In genomic region chr7:113986406-113987134, GRCm38 (mm10) we compare ENCODE assay signal across 17 mouse cellular contexts.
DNase-seq lines count a peak whose midpoint lies in the region; ATAC-seq lines count a peak whose summit lies in the region.
"Had no signal": no experiment of that assay in that cellular context is flagged by ENCODE, and none has a peak within 500 bp of the region (broad histone marks: within the 10 kb centered on the region; RNA-seq: fewer than 3 reads in every experiment).

No protein-coding gene starts in this region.

- ATAC-seq in forebrain, embryonic 15.5 days (replicated peaks): peak; percentile 32; the same call in 1 of the 2 replicates
- no peak for ATAC-seq in forebrain, embryonic 11.5 days (replicated peaks; ENCODE audit: low FRiP score)
- no peak for ATAC-seq in kidney, embryonic 15.5 days (replicated peaks; ENCODE audit: low FRiP score)
- ATAC-seq: Patski had no signal

- peaks cover 5% of the 10 kb centered on the region for H3K4me1 ChIP-seq in forebrain, embryonic 15.5 days
- no peaks in the 10 kb centered on the region for H3K4me1 ChIP-seq in forebrain, embryonic 11.5 days (replicated peaks; ENCODE audit: control insufficient read depth, insufficient read depth, low read length)
- H3K4me1 ChIP-seq in kidney, embryonic 15.5 days: no peaks in the 10 kb centered on the region
- H3K4me1 ChIP-seq: limb, embryonic 10.5 days; midbrain, embryonic 12.5 days; neural tube, embryonic 12.5 days; stomach, embryonic 15.5 days had no signal

- no peaks in the 10 kb centered on the region for H3K36me3 ChIP-seq in forebrain, embryonic 15.5 days
- H3K36me3 ChIP-seq in forebrain, embryonic 11.5 days (ENCODE audit: control insufficient read depth, insufficient read depth, low read length): no peaks in the 10 kb centered on the region
- no peaks in the 10 kb centered on the region for H3K36me3 ChIP-seq in kidney, embryonic 15.5 days
- H3K36me3 ChIP-seq: limb, embryonic 10.5 days; midbrain, embryonic 12.5 days; neural tube, embryonic 12.5 days; stomach, embryonic 15.5 days had no signal

- H3K27ac ChIP-seq in forebrain, embryonic 15.5 days (replicated peaks): no peak overlapping the region
- H3K27ac ChIP-seq in forebrain, embryonic 11.5 days (ENCODE audit: low read depth, low read length): no peak overlapping the region
- H3K27ac ChIP-seq in kidney, embryonic 15.5 days: no peak overlapping the region
- H3K27ac ChIP-seq: limb, embryonic 10.5 days; midbrain, embryonic 12.5 days; neural tube, embryonic 12.5 days; stomach, embryonic 15.5 days had no signal

- H3K9me3 ChIP-seq in forebrain, embryonic 15.5 days: no peaks in the 10 kb centered on the region
- H3K9me3 ChIP-seq in forebrain, embryonic 11.5 days (ENCODE audit: control insufficient read depth, low read length): no peaks in the 10 kb centered on the region
- H3K9me3 ChIP-seq in kidney, embryonic 15.5 days (replicated peaks): no peaks in the 10 kb centered on the region
- H3K9me3 ChIP-seq: limb, embryonic 10.5 days; midbrain, embryonic 12.5 days; stomach, embryonic 15.5 days had no signal

- H3K4me2 ChIP-seq in forebrain, embryonic 15.5 days (replicated peaks): no peak overlapping the region
- no peak overlapping the region for H3K4me2 ChIP-seq in forebrain, embryonic 11.5 days (ENCODE audit: low read depth, low read length, severe bottlenecking)
- H3K4me2 ChIP-seq in kidney, embryonic 15.5 days: no peak overlapping the region
- H3K4me2 ChIP-seq: midbrain, embryonic 12.5 days; neural tube, embryonic 12.5 days; stomach, embryonic 15.5 days had no signal

- DNase-seq in forebrain, embryonic 11.5 days (ENCODE audit: low spot score): no peak
- peak; percentile 8 for DNase-seq in kidney, postnatal 14 days
- DNase-seq in Muller cell, postnatal 12 days (ENCODE audit: inconsistent ontology term): peak; percentile 95
- peak; percentile 52 for DNase-seq in cerebellum, adult 9-11 months
- no peak for DNase-seq in gastrocnemius, adult 18-20 months (ENCODE audit: low spot score)
- DNase-seq in embryo, embryonic 10.5 days (ENCODE audit: low spot score): no peak
- DNase-seq: embryo, embryonic 11 days; gastrocnemius, postnatal 14 days; thymus, postnatal 36 days had no signal

- no peak overlapping the region for H3K9ac ChIP-seq in forebrain, embryonic 15.5 days (replicated peaks)
- no peak overlapping the region for H3K9ac ChIP-seq in forebrain, embryonic 11.5 days (ENCODE audit: low read length)
- H3K9ac ChIP-seq in kidney, embryonic 15.5 days: no peak overlapping the region
- H3K9ac ChIP-seq: midbrain, embryonic 12.5 days; neural tube, embryonic 12.5 days; stomach, embryonic 15.5 days had no signal

- no peaks in the 10 kb centered on the region for H3K27me3 ChIP-seq in forebrain, embryonic 15.5 days
- no peaks in the 10 kb centered on the region for H3K27me3 ChIP-seq in forebrain, embryonic 11.5 days (ENCODE audit: control insufficient read depth, insufficient read depth, low read length)
- H3K27me3 ChIP-seq in kidney, embryonic 15.5 days: no peaks in the 10 kb centered on the region
- H3K27me3 ChIP-seq: midbrain, embryonic 12.5 days; neural tube, embryonic 12.5 days; Patski; stomach, embryonic 15.5 days had no signal

- whole genome bisulfite sequencing in forebrain, embryonic 15.5 days: 42% methylated on average over 10 of the region's 10 CpGs
- WGBS in forebrain, embryonic 11.5 days: 83% methylated on average over 10 of the region's 10 CpGs
- WGBS in kidney, embryonic 15.5 days: 81% methylated on average over 10 of the region's 10 CpGs

- H3K4me3 ChIP-seq in forebrain, embryonic 15.5 days: no peak overlapping the region
- no peak overlapping the region for H3K4me3 ChIP-seq in forebrain, embryonic 11.5 days (ENCODE audit: low read depth, low read length)
- H3K4me3 ChIP-seq in kidney, embryonic 15.5 days (replicated peaks): no peak overlapping the region
- H3K4me3 ChIP-seq: erythroblast, embryonic 14.5 days; limb, embryonic 10.5 days; midbrain, embryonic 12.5 days; neural tube, embryonic 12.5 days; stomach, embryonic 15.5 days had no signal

Comparison
In these comparisons a context has a peak if more than half of its experiments do, and no peak if none do; other contexts are left out.
1. DNase-seq: peak in kidney, postnatal 14 days (single experiment), Muller cell, postnatal 12 days (single experiment) and cerebellum, adult 9-11 months (single experiment); none in forebrain, embryonic 11.5 days (single experiment), gastrocnemius, adult 18-20 months (single experiment) and embryo, embryonic 10.5 days (single experiment).